In genomic region chr5:125283748-125284640, GRCm38 (mm10) we compare ENCODE assay signal across 9 mouse cellular contexts. TPM values are rescaled to one million over a fixed set of nuclear protein-coding genes. Genes with fewer than 3 reads are reported as not detected.
DNase-seq lines count a peak whose midpoint lies in the region; ATAC-seq lines count a peak whose summit lies in the region.
"Had no signal": no experiment of that assay in that cellular context is flagged by ENCODE, and none has a peak within 500 bp of the region (broad histone marks: within the 10 kb centered on the region; RNA-seq: fewer than 3 reads in every experiment).

No protein-coding gene starts in this region.

- H3K27ac ChIP-seq in embryonic facial prominence, embryonic 12.5 days: peak overlapping the region; percentile 30; the same call in 1 of the 2 replicates
- peak overlapping the region; percentile 66 for H3K27ac ChIP-seq in hindbrain, embryonic 10.5 days
- H3K27ac ChIP-seq: liver, embryonic 15.5 days had no signal

- H3K4me2 ChIP-seq in embryonic facial prominence, embryonic 12.5 days (replicated peaks): peak overlapping the region; percentile 53
- H3K4me2 ChIP-seq: liver, embryonic 15.5 days had no signal

- peak; percentile 79 for ATAC-seq in embryonic facial prominence, embryonic 12.5 days (ENCODE audit: insufficient number of reproducible peaks, insufficient read depth, low FRiP score, low TSS enrichment)
- no peak for ATAC-seq in megakaryocyte progenitor cell, adult 5-6 weeks (replicated peaks; ENCODE audit: poor library complexity)

- 0 out of 2 replicates have a peak overlapping the region, but pooled peaks have one; percentile 3 for H3K9ac ChIP-seq in embryonic facial prominence, embryonic 12.5 days
- H3K9ac ChIP-seq: liver, embryonic 15.5 days had no signal

- H3K36me3 ChIP-seq in embryonic facial prominence, embryonic 12.5 days: peaks cover 12% of the 10 kb centered on the region
- H3K36me3 ChIP-seq in hindbrain, embryonic 10.5 days: peaks cover 26% of the 10 kb centered on the region

- 14% methylated on average over 35 of the region's 35 CpGs for whole genome bisulfite sequencing in embryonic facial prominence, embryonic 12.5 days
- WGBS in hindbrain, embryonic 10.5 days: 17% methylated on average over 35 of the region's 35 CpGs

- H3K27me3 ChIP-seq in embryonic facial prominence, embryonic 12.5 days: no peaks in the 10 kb centered on the region
- H3K27me3 ChIP-seq in hindbrain, embryonic 10.5 days (ENCODE audit: insufficient read depth, poor library complexity, severe bottlenecking): no peaks in the 10 kb centered on the region
- H3K27me3 ChIP-seq: liver, embryonic 15.5 days had no signal

- H3K4me1 ChIP-seq in embryonic facial prominence, embryonic 12.5 days: peaks cover 16% of the 10 kb centered on the region
- peaks cover 27% of the 10 kb centered on the region for H3K4me1 ChIP-seq in hindbrain, embryonic 10.5 days (replicated peaks)

- peak overlapping the region; percentile 38 for H3K4me3 ChIP-seq in embryonic facial prominence, embryonic 12.5 days
- peak overlapping the region; percentile 51 for H3K4me3 ChIP-seq in hindbrain, embryonic 10.5 days
- H3K4me3 ChIP-seq: liver, embryonic 15.5 days had no signal

- peak; percentile 58 to 59 for DNase-seq in left cerebral cortex, adult 18-20 months (ENCODE audit: low spot score in 2 of 2)
- DNase-seq in left cerebral cortex, adult 11 months (ENCODE audit: low spot score): no peak
- peak; percentile 71 for DNase-seq in hindbrain, embryonic 10.5 days (ENCODE audit: low spot score)
- peak; percentile 49 to 66 for DNase-seq in layer of hippocampus, postnatal 10 days (ENCODE audit: low spot score in 2 of 2)
- DNase-seq in mesoderm, embryonic 11.5 days (ENCODE audit: low read depth, low spot score): peak; percentile 76
- DNase-seq in testis, postnatal 14 days (ENCODE audit: low spot score): peak; percentile 49

- no peaks in the 10 kb centered on the region for H3K9me3 ChIP-seq in embryonic facial prominence, embryonic 12.5 days
- no peaks in the 10 kb centered on the region for H3K9me3 ChIP-seq in hindbrain, embryonic 10.5 days
- H3K9me3 ChIP-seq: liver, embryonic 15.5 days had no signal

RNA-seq across cellular contexts. Expression of gene Scarb1, which starts 56.9 kb away (rescaled TPM):
- total RNA-seq in left cerebral cortex, adult 18-20 months (2021): 10 to 100 TPM; 27.4 to 29.2 TPM
- 38.8 and 40.6 TPM in 2 replicates for polyA plus RNA-seq in embryonic facial prominence, embryonic 12.5 days (2016; fragmentation: Nextera tagmentation; extraction: Ambion mirVana)
- 41.2 and 43.6 TPM in 2 replicates for polyA plus RNA-seq in hindbrain, embryonic 10.5 days (2016; fragmentation: Nextera tagmentation; extraction: Ambion mirVana)
- 10 to 100 TPM; 55.4 to 56.7 TPM for total RNA-seq in layer of hippocampus, postnatal 10 days (2021)
- total RNA-seq in megakaryocyte progenitor cell, adult 5-6 weeks (2015): 58.9 and 60.4 TPM in 2 replicates
- total RNA-seq in megakaryocyte progenitor cell, adult 5-6 weeks (2017): 52.3 and 59.6 TPM in 2 replicates
